Comparison of ENCODE assay signal across 25 mouse cellular contexts in genomic region chr5:124035806-124036205, GRCm38 (mm10). TPM values are rescaled to one million over a fixed set of nuclear protein-coding genes. Genes with fewer than 3 reads are reported as not detected.
DNase-seq lines count a peak whose midpoint lies in the region; ATAC-seq lines count a peak whose summit lies in the region.
"Had no signal": no experiment of that assay in that cellular context is flagged by ENCODE, and none has a peak within 500 bp of the region (broad histone marks: within the 10 kb centered on the region; RNA-seq: fewer than 3 reads in every experiment).

No protein-coding gene starts in this region.

- H3K4me2 ChIP-seq in forebrain, embryonic 15.5 days (replicated peaks) = no peak overlapping the region
- H3K4me2 ChIP-seq in forebrain, embryonic 16.5 days (ENCODE audit: low read length) = no peak overlapping the region
- no peak overlapping the region for H3K4me2 ChIP-seq in kidney, embryonic 15.5 days
- H3K4me2 ChIP-seq: heart, embryonic 15.5 days; limb, embryonic 13.5 days; liver, embryonic 12.5 days; midbrain, embryonic 11.5 days; neural tube, embryonic 13.5 days had no signal

- DNase-seq in B cell, adult 2 months = peak; percentile 64 to 70
- peak; percentile 86 to 89 for DNase-seq in CD8-positive naive resting alpha-beta T cell, adult 2 months (ENCODE audit: low read depth in 2 of 2, low spot score in 2 of 2)
- DNase-seq in embryo, embryonic 10.5 days (ENCODE audit: low spot score) = no peak
- DNase-seq in right cerebral cortex, postnatal 25 days = no peak
- DNase-seq: adrenal gland, postnatal 36 days; cerebellum, adult 9-10 months; gastrocnemius, postnatal 36 days; heart, postnatal 36 days; kidney, adult 18-20 months; layer of hippocampus, adult 9-11 months; lung, adult 18-20 months; lung, postnatal 10 days had no signal

- no peak overlapping the region for H3K4me3 ChIP-seq in forebrain, embryonic 15.5 days
- no peak overlapping the region for H3K4me3 ChIP-seq in forebrain, embryonic 16.5 days (replicated peaks; ENCODE audit: low read length)
- H3K4me3 ChIP-seq in kidney, embryonic 15.5 days (replicated peaks) = no peak overlapping the region
- H3K4me3 ChIP-seq: embryonic facial prominence, embryonic 10.5 days; heart, embryonic 15.5 days; limb, embryonic 13.5 days; liver, embryonic 12.5 days; neural tube, embryonic 13.5 days had no signal

- 77% methylated on average over 7 of the region's 8 CpGs for WGBS in forebrain, embryonic 15.5 days
- 84% methylated on average over 7 of the region's 8 CpGs for WGBS in forebrain, embryonic 16.5 days
- 72% methylated on average over 8 of the region's 8 CpGs for WGBS in kidney, embryonic 15.5 days

- peaks cover 12% of the 10 kb centered on the region for H3K4me1 ChIP-seq in forebrain, embryonic 15.5 days
- peaks cover 10% of the 10 kb centered on the region; the same call in 1 of the 2 replicates for H3K4me1 ChIP-seq in forebrain, embryonic 16.5 days (replicated peaks; ENCODE audit: control insufficient read depth, insufficient read depth, low read length)
- H3K4me1 ChIP-seq in kidney, embryonic 15.5 days = peaks cover 12% of the 10 kb centered on the region

- no peaks in the 10 kb centered on the region for H3K9me3 ChIP-seq in forebrain, embryonic 15.5 days
- no peaks in the 10 kb centered on the region for H3K9me3 ChIP-seq in forebrain, embryonic 16.5 days (ENCODE audit: control insufficient read depth, low read length)
- H3K9me3 ChIP-seq in kidney, embryonic 15.5 days (replicated peaks) = no peaks in the 10 kb centered on the region
- H3K9me3 ChIP-seq: embryonic facial prominence, embryonic 10.5 days; heart, embryonic 15.5 days; limb, embryonic 13.5 days; liver, embryonic 12.5 days; neural tube, embryonic 13.5 days had no signal

- 0 out of 2 replicates have a peak overlapping the region, but pooled peaks have one; percentile 77 for H3K27ac ChIP-seq in forebrain, embryonic 15.5 days (replicated peaks)
- no peak overlapping the region for H3K27ac ChIP-seq in forebrain, embryonic 16.5 days (ENCODE audit: low read length)
- H3K27ac ChIP-seq in kidney, embryonic 15.5 days = no peak overlapping the region
- H3K27ac ChIP-seq: heart, embryonic 15.5 days; kidney, postnatal 0 days; limb, embryonic 13.5 days; liver, embryonic 12.5 days; neural tube, embryonic 13.5 days had no signal

- H3K36me3 ChIP-seq in forebrain, embryonic 15.5 days = no peaks in the 10 kb centered on the region
- H3K36me3 ChIP-seq in forebrain, embryonic 16.5 days (ENCODE audit: control insufficient read depth, insufficient read depth) = no peaks in the 10 kb centered on the region
- H3K36me3 ChIP-seq in kidney, embryonic 15.5 days = no peaks in the 10 kb centered on the region
- H3K36me3 ChIP-seq: embryonic facial prominence, embryonic 10.5 days; heart, embryonic 15.5 days; limb, embryonic 13.5 days; liver, embryonic 12.5 days; neural tube, embryonic 13.5 days had no signal

- H3K9ac ChIP-seq in forebrain, embryonic 15.5 days (replicated peaks) = no peak overlapping the region
- no peak overlapping the region for H3K9ac ChIP-seq in forebrain, embryonic 16.5 days (replicated peaks; ENCODE audit: low read depth, low read length)
- H3K9ac ChIP-seq in kidney, embryonic 15.5 days = no peak overlapping the region
- H3K9ac ChIP-seq: heart, embryonic 15.5 days; limb, embryonic 13.5 days; liver, embryonic 12.5 days; neural tube, embryonic 13.5 days had no signal

- no peaks in the 10 kb centered on the region for H3K27me3 ChIP-seq in forebrain, embryonic 15.5 days
- H3K27me3 ChIP-seq in forebrain, embryonic 16.5 days (replicated peaks; ENCODE audit: control insufficient read depth, insufficient read depth, low read length) = no peaks in the 10 kb centered on the region
- H3K27me3 ChIP-seq in kidney, embryonic 15.5 days = no peaks in the 10 kb centered on the region
- H3K27me3 ChIP-seq: heart, embryonic 15.5 days; limb, embryonic 13.5 days; liver, embryonic 12.5 days; neural tube, embryonic 13.5 days had no signal

- no peak for ATAC-seq in forebrain, embryonic 15.5 days (replicated peaks)
- ATAC-seq in forebrain, embryonic 16.5 days = no peak
- peak; percentile 57 for ATAC-seq in monocyte, adult 5-6 weeks (replicated peaks; ENCODE audit: insufficient number of reproducible peaks, low FRiP score, low TSS enrichment, poor library complexity, severe bottlenecking)
- ATAC-seq in kidney, embryonic 15.5 days (replicated peaks; ENCODE audit: low FRiP score) = no peak
- ATAC-seq: forebrain, embryonic 14.5 days; hindbrain, embryonic 16.5 days; liver, embryonic 12.5 days had no signal

RNA-seq across cellular contexts. Expression of gene Vps37b, which starts 3.7 kb away (rescaled TPM):
- 106 and 109 TPM in 2 replicates for polyA plus RNA-seq in forebrain, embryonic 15.5 days (2015; fragmentation: Nextera tagmentation; extraction: Ambion mirVana)
- 104 and 112 TPM in 2 replicates for polyA plus RNA-seq in forebrain, embryonic 16.5 days (2015; fragmentation: Nextera tagmentation; extraction: Ambion mirVana)
- 118 to 126 TPM (median 121 TPM) in 3 replicates for total RNA-seq in monocyte, adult 5-6 weeks (2017)
- 33.8 and 35.3 TPM in 2 replicates for polyA plus RNA-seq in kidney, embryonic 15.5 days (2015; fragmentation: Nextera tagmentation; extraction: Ambion mirVana)

RNA-seq across cellular contexts. Expression of gene Abcb9, which starts 59.8 kb away (rescaled TPM):
- polyA plus RNA-seq in forebrain, embryonic 15.5 days (2015; fragmentation: Nextera tagmentation; extraction: Ambion mirVana) = 10.9 TPM in 2 replicates
- polyA plus RNA-seq in forebrain, embryonic 16.5 days (2015; fragmentation: Nextera tagmentation; extraction: Ambion mirVana) = 11.3 and 13.4 TPM in 2 replicates
- total RNA-seq in monocyte, adult 5-6 weeks (2017) = 1.6 to 4.0 TPM (median 2.5 TPM) in 3 replicates
- polyA plus RNA-seq in kidney, embryonic 15.5 days (2015; fragmentation: Nextera tagmentation; extraction: Ambion mirVana) = 1.5 and 1.7 TPM in 2 replicates

Comparison
In these comparisons a context has a peak if more than half of its experiments do, and no peak if none do; other contexts are left out.
1. DNase-seq: peak in B cell, adult 2 months (2 of 2) and CD8-positive naive resting alpha-beta T cell, adult 2 months (2 of 2); none in embryo, embryonic 10.5 days (single experiment) and right cerebral cortex, postnatal 25 days (single experiment).